Mouse (Mus musculus) megakaryocyte, embryonic 14.5 days (primary cell): Measurements from ENCODE around the gene Hnrnpa2b1. TPM values are rescaled to one million over a fixed set of nuclear protein-coding genes. Genes with fewer than 3 reads are reported as not detected.

Source experiments
- H3K27me3 ChIP-seq: replicated peaks from 2 replicates; pipeline ENCODE3; 2012; ENCODE audit warnings: inconsistent platforms
- H3K36me3 ChIP-seq: replicated peaks from 2 replicates; pipeline ENCODE3; 2012; ENCODE audit warnings: low read length, inconsistent platforms, mixed read lengths
- H3K4me1 ChIP-seq: 2 replicates; pipeline ENCODE4 v1.6.1; 2012; ENCODE audit warnings: inconsistent platforms
- H3K4me3 ChIP-seq: replicated peaks from 2 replicates; pipeline ENCODE3; 2012; ENCODE audit warnings: moderate library complexity, mild to moderate bottlenecking, inconsistent platforms
- H3K9me3 ChIP-seq: 2 replicates; pipeline ENCODE4 v1.6.1; 2012; ENCODE audit warnings: inconsistent platforms
- FLI1 ChIP-seq: IDR thresholded peaks from 2 replicates; pipeline ENCODE4 v1.6.1; 2012; ENCODE audit warnings: low read length, inconsistent platforms, mixed read lengths
- GATA1 ChIP-seq: IDR thresholded peaks from 3 replicates; pipeline ENCODE4 v1.6.1; 2012; ENCODE audit warnings: mixed read lengths, low read length, inconsistent platforms, borderline replicate concordance
- polyA plus RNA-seq: library from polyadenylated mRNA; stranded (reverse); fragments of >175 nt; gene quantifications from 2 replicates; pipeline ENCODE4 v1.2.3, GENCODE M21; 2012; ENCODE audit warnings: low replicate concordance; ENCODE audit not compliant: insufficient read depth

Hnrnpa2b1 gene
- polyA plus RNA-seq, 1 experiment: 192 TPM

- Histone ChIP-seq H3K36me3 (no peaks in the 10 kb centered on the region), H3K4me3 (no peak overlapping the region), H3K9me3 (peaks cover 24% of the 10 kb centered on the region), H3K27me3 (peaks cover 51% of the 10 kb centered on the region), H3K4me1 (no peaks in the 10 kb centered on the region)
- TF ChIP-seq FLI1: no peak
- no peak for TF ChIP-seq GATA1
These were observed 46.1 kb downstream of the Hnrnpa2b1 start for GRCm38 (mm10) chr6:51423466-51424122.

GRCm38 (mm10) chr6:51417306-51417936, 52.3 kb downstream of the Hnrnpa2b1 start:
- TF ChIP-seq GATA1 (no peak), FLI1 (no peak)
- H3K36me3 ChIP-seq: no peaks in the 10 kb centered on the region
- H3K27me3 ChIP-seq: peaks cover 48% of the 10 kb centered on the region
- H3K9me3 ChIP-seq: peaks cover 26% of the 10 kb centered on the region
- no peaks in the 10 kb centered on the region for H3K4me1 ChIP-seq
- H3K4me3 ChIP-seq: no peak overlapping the region

- H3K4me1 ChIP-seq: no peaks in the 10 kb centered on the region
- no peak overlapping the region for H3K4me3 ChIP-seq
- TF ChIP-seq GATA1 (no peak), FLI1 (no peak)
- peaks cover 19% of the 10 kb centered on the region for H3K9me3 ChIP-seq
- no peaks in the 10 kb centered on the region for H3K36me3 ChIP-seq
- H3K27me3 ChIP-seq: peaks cover 42% of the 10 kb centered on the region
These were observed 53.3 kb downstream of the Hnrnpa2b1 start for GRCm38 (mm10) chr6:51416433-51416832.

Other genes with a start within 250 kb of the Hnrnpa2b1 start
- not detected in 2 replicates for gene Nfe2l3, start 37.2 kb downstream of the Hnrnpa2b1 start, polyA plus RNA-seq
- 13.1 and 22.3 TPM in 2 replicates for gene Cbx3, start 466 bp upstream of the Hnrnpa2b1 start, polyA plus RNA-seq
- 2.4 TPM in 1 of 2 replicates, not detected in the other for gene Snx10, start 54.0 kb upstream of the Hnrnpa2b1 start, polyA plus RNA-seq